Mouse (Mus musculus): ENCODE results near the gene Pbx2. TPM values are rescaled to one million over a fixed set of nuclear protein-coding genes. Genes with fewer than 3 reads are reported as not detected.

The Pbx2 gene
- polyA plus RNA-seq, 1 experiment from 2014 or later: 8.5 TPM

GRCm38 (mm10) chr17:34637459-34637858 lies 46.4 kb downstream of the Pbx2 start:
- Histone ChIP-seq H3K4me3 (ENCODE audit: low read length) (no peak overlapping the region), H3K9ac (ENCODE audit: low read length) (no peak overlapping the region), H3K36me3 (ENCODE audit: control insufficient read depth, insufficient read depth, low read length) (no peaks in the 10 kb centered on the region), H3K4me2 (ENCODE audit: low read depth, low read length) (no peak overlapping the region), H3K9me3 (ENCODE audit: control insufficient read depth, low read length) (no peaks in the 10 kb centered on the region), H3K4me1 (replicated peaks; ENCODE audit: control insufficient read depth, insufficient read depth, low read length) (no peaks in the 10 kb centered on the region), H3K27ac (ENCODE audit: low read length) (no peak overlapping the region), H3K27me3 (ENCODE audit: control insufficient read depth, insufficient read depth, low read depth, low read length) (peaks cover 20% of the 10 kb centered on the region)
- 57% methylated on average over 3 of the region's 3 CpGs for WGBS
- no peak for ATAC-seq (ENCODE audit: low read depth)

GRCm38 (mm10) chr17:34639461-34640255 lies 48.6 kb downstream of the Pbx2 start:
- Histone ChIP-seq H3K9ac (ENCODE audit: low read length) (no peak overlapping the region), H3K36me3 (ENCODE audit: control insufficient read depth, insufficient read depth, low read length) (no peaks in the 10 kb centered on the region), H3K4me2 (ENCODE audit: low read depth, low read length) (no peak overlapping the region), H3K4me1 (replicated peaks; ENCODE audit: control insufficient read depth, insufficient read depth, low read length) (0 out of 2 replicates have a peak, but pooled peaks cover 3% of the 10 kb centered on the region), H3K27ac (ENCODE audit: low read length) (no peak overlapping the region), H3K9me3 (ENCODE audit: control insufficient read depth, low read length) (no peaks in the 10 kb centered on the region), H3K4me3 (ENCODE audit: low read length) (no peak overlapping the region), H3K27me3 (ENCODE audit: control insufficient read depth, insufficient read depth, low read depth, low read length) (peaks cover 3% of the 10 kb centered on the region; the same call in 1 of the 2 replicates)
- ATAC-seq (ENCODE audit: low read depth): no peak
- 75% methylated on average over 7 of the region's 7 CpGs for WGBS

- peak overlapping the region; percentile 51; the same call in 1 of the 2 replicates for H3K27ac ChIP-seq (ENCODE audit: low read length)
- H3K36me3 ChIP-seq (ENCODE audit: control insufficient read depth, insufficient read depth, low read length): no peaks in the 10 kb centered on the region
- peaks cover 12% of the 10 kb centered on the region; the same call in 1 of the 2 replicates for H3K4me1 ChIP-seq (replicated peaks; ENCODE audit: control insufficient read depth, insufficient read depth, low read length)
- no peak overlapping the region for H3K4me2 ChIP-seq (ENCODE audit: low read depth, low read length)
- 0 out of 2 replicates have a peak overlapping the region, but pooled peaks have one; percentile 30 for H3K9ac ChIP-seq (ENCODE audit: low read length)
- no peaks in the 10 kb centered on the region for H3K9me3 ChIP-seq (ENCODE audit: control insufficient read depth, low read length)
- no peak overlapping the region for H3K4me3 ChIP-seq (ENCODE audit: low read length)
- 17% methylated on average over 11 of the region's 11 CpGs for WGBS
- no peaks in the 10 kb centered on the region; the same call in 1 of the 2 replicates for H3K27me3 ChIP-seq (ENCODE audit: control insufficient read depth, insufficient read depth, low read depth, low read length)
- ATAC-seq (ENCODE audit: low read depth): peak; percentile 26
Measured at GRCm38 (mm10) chr17:34640778-34641601, 49.9 kb downstream of the Pbx2 start.

GRCm38 (mm10) chr17:34641945-34642344 lies 50.9 kb downstream of the Pbx2 start:
- no peak overlapping the region for H3K9ac ChIP-seq (ENCODE audit: low read length)
- H3K4me2 ChIP-seq (ENCODE audit: low read depth, low read length): no peak overlapping the region
- H3K9me3 ChIP-seq (ENCODE audit: control insufficient read depth, low read length): no peaks in the 10 kb centered on the region
- 71% methylated on average over 3 of the region's 3 CpGs for WGBS
- no peak for ATAC-seq (ENCODE audit: low read depth)
- H3K36me3 ChIP-seq (ENCODE audit: control insufficient read depth, insufficient read depth, low read length): no peaks in the 10 kb centered on the region
- H3K27me3 ChIP-seq (ENCODE audit: control insufficient read depth, insufficient read depth, low read depth, low read length): no peaks in the 10 kb centered on the region; the same call in 1 of the 2 replicates
- no peak overlapping the region for H3K4me3 ChIP-seq (ENCODE audit: low read length)
- no peak overlapping the region for H3K27ac ChIP-seq (ENCODE audit: low read length)
- H3K4me1 ChIP-seq (replicated peaks; ENCODE audit: control insufficient read depth, insufficient read depth, low read length): peaks cover 16% of the 10 kb centered on the region; the same call in 1 of the 2 replicates

GRCm38 (mm10) chr17:34643379-34643778 lies 52.3 kb downstream of the Pbx2 start:
- Histone ChIP-seq H3K9ac (ENCODE audit: low read length) (no peak overlapping the region), H3K9me3 (ENCODE audit: control insufficient read depth, low read length) (no peaks in the 10 kb centered on the region), H3K36me3 (ENCODE audit: control insufficient read depth, insufficient read depth, low read length) (no peaks in the 10 kb centered on the region), H3K27ac (ENCODE audit: low read length) (no peak overlapping the region), H3K27me3 (ENCODE audit: control insufficient read depth, insufficient read depth, low read depth, low read length) (no peaks in the 10 kb centered on the region; the same call in 1 of the 2 replicates), H3K4me3 (ENCODE audit: low read length) (no peak overlapping the region), H3K4me1 (replicated peaks; ENCODE audit: control insufficient read depth, insufficient read depth, low read length) (peaks cover 24% of the 10 kb centered on the region), H3K4me2 (ENCODE audit: low read depth, low read length) (no peak overlapping the region)
- WGBS: 84% methylated on average over 4 of the region's 4 CpGs
- no peak for ATAC-seq (ENCODE audit: low read depth)

GRCm38 (mm10) chr17:34643944-34644343 lies 52.9 kb downstream of the Pbx2 start:
- no peak overlapping the region for H3K9ac ChIP-seq (ENCODE audit: low read length)
- ATAC-seq (ENCODE audit: low read depth): no peak
- no peak overlapping the region for H3K4me2 ChIP-seq (ENCODE audit: low read depth, low read length)
- no peak overlapping the region for H3K4me3 ChIP-seq (ENCODE audit: low read length)
- H3K27ac ChIP-seq (ENCODE audit: low read length): no peak overlapping the region
- no peaks in the 10 kb centered on the region for H3K27me3 ChIP-seq (ENCODE audit: control insufficient read depth, insufficient read depth, low read depth, low read length)
- H3K9me3 ChIP-seq (ENCODE audit: control insufficient read depth, low read length): no peaks in the 10 kb centered on the region
- H3K36me3 ChIP-seq (ENCODE audit: control insufficient read depth, insufficient read depth, low read length): no peaks in the 10 kb centered on the region
- peaks cover 24% of the 10 kb centered on the region for H3K4me1 ChIP-seq (replicated peaks; ENCODE audit: control insufficient read depth, insufficient read depth, low read length)
- 74% methylated on average over 10 of the region's 10 CpGs for WGBS

GRCm38 (mm10) chr17:34644608-34645007 lies 53.5 kb downstream of the Pbx2 start, which contains the start of gene Fkbpl:
TSS of gene Fkbpl (plus strand) at chr17:34644764.
- WGBS: under 1% methylated on average over 16 of the region's 16 CpGs

GRCm38 (mm10) chr17:34645256-34645829 lies 54.3 kb downstream of the Pbx2 start:
- ATAC-seq (ENCODE audit: low read depth): no peak
- H3K27ac ChIP-seq (ENCODE audit: low read length): no peak overlapping the region
- H3K9me3 ChIP-seq (ENCODE audit: control insufficient read depth, low read length): no peaks in the 10 kb centered on the region
- no peaks in the 10 kb centered on the region for H3K27me3 ChIP-seq (ENCODE audit: control insufficient read depth, insufficient read depth, low read depth, low read length)
- H3K4me3 ChIP-seq (ENCODE audit: low read length): peak overlapping the region; percentile 77
- WGBS: 37% methylated on average over 10 of the region's 10 CpGs
- H3K9ac ChIP-seq (ENCODE audit: low read length): peak overlapping the region; percentile 74
- H3K4me1 ChIP-seq (replicated peaks; ENCODE audit: control insufficient read depth, insufficient read depth, low read length): peaks cover 24% of the 10 kb centered on the region
- H3K4me2 ChIP-seq (ENCODE audit: low read depth, low read length): peak overlapping the region; percentile 79
- H3K36me3 ChIP-seq (ENCODE audit: control insufficient read depth, insufficient read depth, low read length): peaks cover under 1% of the 10 kb centered on the region; the same call in 1 of the 2 replicates

More at GRCm38 (mm10) chr17:34644608-34645007, 53.5 kb downstream of the Pbx2 start, which contains the start of gene Fkbpl:
- Histone ChIP-seq H3K4me2 (ENCODE audit: low read depth, low read length) (peak within 1 kb of the TSS; percentile 79), H3K9me3 (ENCODE audit: control insufficient read depth, low read length) (no peaks in the 10 kb centered on the region), H3K4me3 (ENCODE audit: low read length) (peak within 1 kb of the TSS; percentile 77), H3K9ac (ENCODE audit: low read length) (peak within 1 kb of the TSS; percentile 74), H3K4me1 (replicated peaks; ENCODE audit: control insufficient read depth, insufficient read depth, low read length) (peaks cover 24% of the 10 kb centered on the region), H3K36me3 (ENCODE audit: control insufficient read depth, insufficient read depth, low read length) (no peaks in the 10 kb centered on the region), H3K27me3 (ENCODE audit: control insufficient read depth, insufficient read depth, low read depth, low read length) (no peaks in the 10 kb centered on the region), H3K27ac (ENCODE audit: low read length) (peak within 1 kb of the TSS; percentile 54; the same call in 1 of the 2 replicates)
- ATAC-seq (ENCODE audit: low read depth): peak; percentile 79

Measured in lung, embryonic 16.5 days (tissue).